Mouse (Mus musculus) MEL (cell line): ENCODE measurements around the gene A730049H05Rik.

ENCODE experiments used
- CTCF ChIP-seq, 3 experiments: IDR thresholded peaks in 2 of 3; conservative IDR thresholded peaks in 1 of 3; 2 replicates each; pipeline ENCODE4 v1.5.1; 2011 to 2012; ENCODE audit warnings: low read length in 3 of 3, low read depth in 2 of 3, mild to moderate bottlenecking in 2 of 3, improper control_type of control experiment in 1 of 3, inconsistent platforms in 1 of 3, mixed read lengths in 1 of 3, moderate library complexity in 1 of 3; ENCODE audit not compliant: control insufficient read depth in 1 of 3, insufficient read depth in 1 of 3, poor library complexity in 1 of 3, severe bottlenecking in 1 of 3
- E2F4 ChIP-seq: IDR thresholded peaks from 2 replicates; pipeline ENCODE4 v1.6.1; 2011; ENCODE audit warnings: low read depth, low read length, improper control_type of control experiment, borderline replicate concordance
- GATA1 ChIP-seq: IDR thresholded peaks from 2 replicates; pipeline ENCODE4 v1.6.1; 2011; ENCODE audit warnings: low read depth, low read length, improper control_type of control experiment
- POLR2A ChIP-seq, 2 experiments: IDR thresholded peaks; 2 replicates each; pipeline ENCODE4 v1.6.1; 2011 to 2012; ENCODE audit warnings: low read length in 2 of 2, mild to moderate bottlenecking in 2 of 2, control low read depth in 1 of 2, improper control_type of control experiment in 1 of 2, low read depth in 1 of 2, moderate library complexity in 1 of 2; ENCODE audit not compliant: control insufficient read depth in 1 of 2, insufficient read depth in 1 of 2, poor library complexity in 1 of 2
- POLR2AphosphoS2 ChIP-seq: IDR thresholded peaks from 2 replicates; pipeline ENCODE4 v1.6.1; 2011; ENCODE audit warnings: low read length, improper control_type of control experiment
- TAL1 ChIP-seq: IDR thresholded peaks from 2 replicates; pipeline ENCODE4 v1.6.1; 2012; ENCODE audit warnings: mild to moderate bottlenecking, inconsistent platforms, low read length, moderate library complexity, mixed read lengths
- USF1 ChIP-seq: IDR thresholded peaks from 2 replicates; pipeline ENCODE4 v1.6.1; 2014; ENCODE audit warnings: low read depth, mild to moderate bottlenecking, inconsistent platforms, low read length, improper control_type of control experiment, moderate library complexity

DNA sequence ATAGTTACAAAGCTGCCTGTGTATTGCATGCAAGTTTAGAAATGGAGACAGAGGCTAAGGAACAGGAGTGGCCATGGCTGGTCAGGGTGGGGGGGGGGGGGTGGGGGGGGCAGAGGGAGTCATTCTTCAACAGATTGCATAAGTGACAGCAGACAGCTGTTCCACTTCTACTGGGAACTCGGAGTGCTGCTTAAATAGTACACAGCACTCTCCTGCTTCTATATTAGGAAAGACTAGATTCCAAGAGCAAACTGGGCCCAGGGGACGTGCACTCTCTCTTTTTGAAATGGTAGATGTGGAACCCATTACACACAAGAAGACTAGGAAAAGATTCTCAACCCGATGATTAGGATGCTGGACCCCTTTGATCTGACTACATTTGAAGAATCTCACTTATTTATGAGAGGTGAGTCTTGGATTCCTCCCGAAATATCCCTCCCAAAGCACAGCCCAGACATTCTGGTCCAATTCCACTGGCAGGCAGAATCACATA, 52.9 kb downstream of the A730049H05Rik start, which contains the start of gene Gm15737:
- TF ChIP-seq POLR2AphosphoS2 (no peak), GATA1 (no peak), CTCF (IDR thresholded peaks at IDR 0.05 in 2 of 3, conservative IDR thresholded peaks at IDR 0.05 in 1 of 3; ENCODE audit: control insufficient read depth in 1 of 3, insufficient read depth in 1 of 3, low read depth in 2 of 3, low read length in 3 of 3, poor library complexity in 1 of 3, severe bottlenecking in 1 of 3) (no peak), TAL1 (no peak), POLR2A (IDR thresholded peaks at IDR 0.05; ENCODE audit: control insufficient read depth in 1 of 2, insufficient read depth in 1 of 2, low read depth in 1 of 2, low read length in 2 of 2, poor library complexity in 1 of 2) (no peak), USF1 (no peak), E2F4 (no peak)
